Mouse (Mus musculus): Measurements from ENCODE around the gene Clstn3. TPM values are rescaled to one million over a fixed set of nuclear protein-coding genes. Genes with fewer than 3 reads are reported as not detected.

Clstn3 gene
- polyA plus RNA-seq, 1 experiment from 2014 or later = 10.9 TPM

- no peak for ATAC-seq (ENCODE audit: insufficient number of reproducible peaks, insufficient read depth, low FRiP score, low TSS enrichment, low read depth)
- H3K9ac ChIP-seq (replicated peaks) = no peak overlapping the region
- no peak overlapping the region for H3K4me2 ChIP-seq
- WGBS = 85% methylated on average over 2 of the region's 2 CpGs
- no peaks in the 10 kb centered on the region for H3K27me3 ChIP-seq
- H3K4me1 ChIP-seq (replicated peaks) = no peaks in the 10 kb centered on the region
- H3K4me3 ChIP-seq (replicated peaks) = no peak overlapping the region
- H3K9me3 ChIP-seq = no peaks in the 10 kb centered on the region
- no peak overlapping the region for H3K27ac ChIP-seq
- H3K36me3 ChIP-seq = no peaks in the 10 kb centered on the region
Measured at GRCm38 (mm10) chr6:124447356-124447755, 17.2 kb downstream of the Clstn3 start.

- 97% methylated on average over 9 of the region's 9 CpGs for WGBS
- ATAC-seq (ENCODE audit: insufficient number of reproducible peaks, insufficient read depth, low FRiP score, low TSS enrichment, low read depth) = no peak
- H3K4me3 ChIP-seq (replicated peaks) = no peak overlapping the region
- no peak overlapping the region for H3K9ac ChIP-seq (replicated peaks)
- H3K27ac ChIP-seq = no peak overlapping the region
- H3K4me2 ChIP-seq = no peak overlapping the region
- no peaks in the 10 kb centered on the region for H3K9me3 ChIP-seq
- no peaks in the 10 kb centered on the region for H3K36me3 ChIP-seq
- H3K27me3 ChIP-seq = no peaks in the 10 kb centered on the region
- H3K4me1 ChIP-seq (replicated peaks) = no peaks in the 10 kb centered on the region
Measured at GRCm38 (mm10) chr6:124446459-124446858, 18.1 kb downstream of the Clstn3 start.

- Histone ChIP-seq H3K27me3 (no peaks in the 10 kb centered on the region), H3K9me3 (no peaks in the 10 kb centered on the region), H3K9ac (replicated peaks) (no peak overlapping the region), H3K36me3 (no peaks in the 10 kb centered on the region), H3K27ac (no peak overlapping the region), H3K4me1 (replicated peaks) (no peaks in the 10 kb centered on the region), H3K4me3 (replicated peaks) (no peak overlapping the region), H3K4me2 (no peak overlapping the region)
- WGBS = 88% methylated on average over 2 of the region's 2 CpGs
- ATAC-seq (ENCODE audit: insufficient number of reproducible peaks, insufficient read depth, low FRiP score, low TSS enrichment, low read depth) = no peak
Measured at GRCm38 (mm10) chr6:124446024-124446423, 18.6 kb downstream of the Clstn3 start.

GRCm38 (mm10) chr6:124443338-124443737 is 21.3 kb downstream of the Clstn3 start:
- no peak for ATAC-seq (ENCODE audit: insufficient number of reproducible peaks, insufficient read depth, low FRiP score, low TSS enrichment, low read depth)
- WGBS = 89% methylated on average over 2 of the region's 2 CpGs
- Histone ChIP-seq H3K36me3 (no peaks in the 10 kb centered on the region), H3K27me3 (no peaks in the 10 kb centered on the region), H3K9me3 (no peaks in the 10 kb centered on the region), H3K9ac (replicated peaks) (no peak overlapping the region), H3K4me3 (replicated peaks) (no peak overlapping the region), H3K4me1 (replicated peaks) (no peaks in the 10 kb centered on the region), H3K4me2 (no peak overlapping the region), H3K27ac (no peak overlapping the region)

DNA sequence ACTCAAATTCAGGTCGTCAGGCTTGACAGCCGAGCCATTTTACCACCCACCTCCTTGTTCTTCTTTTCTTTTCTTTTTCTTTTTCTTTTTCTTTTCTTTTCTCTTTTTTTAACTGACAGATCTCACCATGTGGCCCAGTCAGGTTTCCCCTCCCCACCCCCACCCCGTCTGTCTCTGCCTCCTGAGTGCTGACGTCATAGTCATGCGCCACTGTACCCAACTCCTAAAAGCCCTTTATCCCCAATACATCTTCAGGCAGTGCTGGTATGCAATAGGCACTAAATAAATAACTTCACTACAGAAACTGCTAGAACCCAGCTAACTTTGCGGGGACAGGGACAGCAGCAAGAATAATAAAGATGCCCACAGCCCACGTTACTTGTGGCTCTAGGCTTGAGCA is 28.3 kb downstream of the Clstn3 start:
- H3K4me1 ChIP-seq (replicated peaks) = no peaks in the 10 kb centered on the region
- H3K4me3 ChIP-seq (replicated peaks) = no peak overlapping the region
- H3K27me3 ChIP-seq = no peaks in the 10 kb centered on the region
- H3K9ac ChIP-seq (replicated peaks) = no peak overlapping the region
- H3K4me2 ChIP-seq = no peak overlapping the region
- H3K9me3 ChIP-seq = no peaks in the 10 kb centered on the region
- H3K36me3 ChIP-seq = no peaks in the 10 kb centered on the region
- no peak for ATAC-seq (ENCODE audit: insufficient number of reproducible peaks, insufficient read depth, low FRiP score, low TSS enrichment, low read depth)
- H3K27ac ChIP-seq = no peak overlapping the region
- WGBS = 82% methylated on average over 7 of the region's 7 CpGs

DNA sequence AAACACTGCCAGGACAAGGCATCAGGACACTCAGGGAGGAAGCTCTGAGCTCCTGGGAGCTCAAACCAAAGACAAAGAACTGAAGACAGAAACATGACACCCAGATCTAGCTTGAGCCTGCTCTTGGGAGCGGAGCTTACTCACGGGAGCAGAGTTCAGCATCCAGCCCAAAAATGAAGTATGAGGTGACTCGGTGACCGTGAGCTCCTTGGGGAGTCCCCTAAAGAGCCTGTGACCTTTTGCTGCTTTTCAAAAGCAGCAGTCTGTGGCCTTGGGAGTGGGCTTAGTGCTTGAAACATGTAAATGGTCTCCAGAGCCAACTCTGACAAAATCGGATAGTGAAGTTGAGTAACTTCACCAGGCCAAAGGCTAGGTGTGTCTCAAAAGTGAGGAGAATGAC is 29.4 kb downstream of the Clstn3 start:
- Histone ChIP-seq H3K9ac (replicated peaks) (no peak overlapping the region), H3K27ac (no peak overlapping the region), H3K4me2 (no peak overlapping the region), H3K4me3 (replicated peaks) (no peak overlapping the region), H3K9me3 (no peaks in the 10 kb centered on the region), H3K4me1 (replicated peaks) (no peaks in the 10 kb centered on the region), H3K27me3 (no peaks in the 10 kb centered on the region), H3K36me3 (no peaks in the 10 kb centered on the region)
- no peak for ATAC-seq (ENCODE audit: insufficient number of reproducible peaks, insufficient read depth, low FRiP score, low TSS enrichment, low read depth)
- WGBS = 79% methylated on average over 5 of the region's 5 CpGs

DNA sequence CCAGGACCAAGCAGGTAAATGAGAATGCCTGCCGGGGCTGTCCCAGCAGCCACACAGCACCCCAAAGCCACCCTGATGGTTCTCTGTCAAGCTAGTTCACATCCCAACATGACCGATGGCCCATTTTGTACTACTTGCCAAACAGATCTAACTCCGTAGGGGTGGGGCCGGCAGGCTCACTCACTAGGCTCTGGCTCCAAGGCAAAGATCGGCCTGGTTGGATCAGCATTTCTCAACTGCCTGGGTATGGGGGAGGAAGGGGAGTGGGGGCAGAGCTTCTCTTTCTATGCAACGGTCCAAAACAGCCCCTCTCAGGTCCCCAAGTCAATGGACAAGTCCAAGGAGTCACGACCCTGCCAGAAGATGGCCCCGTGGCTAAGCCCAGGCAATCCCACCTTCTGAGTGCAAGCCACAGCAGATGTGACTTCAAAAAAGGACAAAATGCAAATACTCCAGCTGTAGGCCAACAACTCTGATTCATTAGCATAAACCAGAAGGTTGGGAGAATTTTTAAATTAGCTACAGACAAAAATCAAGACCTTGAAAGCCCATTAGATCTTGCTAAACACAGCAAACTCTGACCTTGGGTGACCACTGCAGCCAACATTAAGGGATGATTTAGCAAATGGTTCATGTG is 30.8 kb downstream of the Clstn3 start:
- 90% methylated on average over 8 of the region's 8 CpGs for WGBS
- Histone ChIP-seq H3K27me3 (no peaks in the 10 kb centered on the region), H3K27ac (no peak overlapping the region), H3K9ac (replicated peaks) (no peak overlapping the region), H3K4me1 (replicated peaks) (no peaks in the 10 kb centered on the region), H3K4me2 (no peak overlapping the region), H3K36me3 (no peaks in the 10 kb centered on the region), H3K9me3 (no peaks in the 10 kb centered on the region), H3K4me3 (replicated peaks) (no peak overlapping the region)
- no peak for ATAC-seq (ENCODE audit: insufficient number of reproducible peaks, insufficient read depth, low FRiP score, low TSS enrichment, low read depth)

GRCm38 (mm10) chr6:124430784-124431495 is 33.7 kb downstream of the Clstn3 start:
- H3K9ac ChIP-seq (replicated peaks) = no peak overlapping the region
- no peak overlapping the region for H3K27ac ChIP-seq
- H3K36me3 ChIP-seq = no peaks in the 10 kb centered on the region
- 58% methylated on average over 8 of the region's 8 CpGs for WGBS
- H3K4me2 ChIP-seq = no peak overlapping the region
- no peaks in the 10 kb centered on the region for H3K4me1 ChIP-seq (replicated peaks)
- no peak for ATAC-seq (ENCODE audit: insufficient number of reproducible peaks, insufficient read depth, low FRiP score, low TSS enrichment, low read depth)
- H3K9me3 ChIP-seq = no peaks in the 10 kb centered on the region
- no peak overlapping the region for H3K4me3 ChIP-seq (replicated peaks)
- no peaks in the 10 kb centered on the region for H3K27me3 ChIP-seq

- no peak overlapping the region for H3K4me2 ChIP-seq
- no peaks in the 10 kb centered on the region for H3K36me3 ChIP-seq
- H3K9me3 ChIP-seq = no peaks in the 10 kb centered on the region
- no peaks in the 10 kb centered on the region for H3K27me3 ChIP-seq
- no peak overlapping the region for H3K9ac ChIP-seq (replicated peaks)
- no peak overlapping the region for H3K27ac ChIP-seq
- ATAC-seq (ENCODE audit: insufficient number of reproducible peaks, insufficient read depth, low FRiP score, low TSS enrichment, low read depth) = no peak
- no peak overlapping the region for H3K4me3 ChIP-seq (replicated peaks)
- 74% methylated on average over 3 of the region's 3 CpGs for WGBS
- H3K4me1 ChIP-seq (replicated peaks) = no peaks in the 10 kb centered on the region
Measured at GRCm38 (mm10) chr6:124430379-124430778, 34.2 kb downstream of the Clstn3 start.

GRCm38 (mm10) chr6:124427791-124428576 is 36.6 kb downstream of the Clstn3 start:
- Histone ChIP-seq H3K27ac (no peak overlapping the region), H3K4me2 (no peak overlapping the region), H3K4me3 (replicated peaks) (no peak overlapping the region), H3K4me1 (replicated peaks) (no peaks in the 10 kb centered on the region), H3K27me3 (no peaks in the 10 kb centered on the region), H3K36me3 (no peaks in the 10 kb centered on the region), H3K9me3 (no peaks in the 10 kb centered on the region), H3K9ac (replicated peaks) (no peak overlapping the region)
- no peak for ATAC-seq (ENCODE audit: insufficient number of reproducible peaks, insufficient read depth, low FRiP score, low TSS enrichment, low read depth)
- 66% methylated on average over 5 of the region's 6 CpGs for WGBS

DNA sequence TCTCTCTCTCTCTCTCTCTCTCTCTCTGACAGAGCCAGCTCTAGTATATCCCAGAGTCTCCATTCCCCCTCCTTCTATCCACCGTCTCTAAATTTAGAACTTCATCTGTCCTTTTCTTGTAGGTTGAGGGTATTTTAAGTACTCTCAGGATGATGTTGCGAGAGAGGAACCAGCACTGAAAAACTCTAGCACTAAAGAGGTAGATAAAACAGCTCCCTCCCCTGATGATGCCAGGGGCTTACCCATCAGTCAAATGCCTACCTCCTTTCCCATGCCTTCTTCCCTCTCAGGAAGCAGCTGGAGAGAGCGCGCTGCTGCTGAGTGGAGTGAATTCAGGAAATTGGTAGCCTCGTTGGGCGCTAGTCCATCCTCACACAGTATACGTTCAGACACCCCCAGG is 37.3 kb downstream of the Clstn3 start:
- Histone ChIP-seq H3K9me3 (no peaks in the 10 kb centered on the region), H3K27ac (no peak overlapping the region), H3K36me3 (no peaks in the 10 kb centered on the region), H3K4me1 (replicated peaks) (no peaks in the 10 kb centered on the region), H3K4me2 (no peak overlapping the region), H3K9ac (replicated peaks) (no peak overlapping the region), H3K27me3 (no peaks in the 10 kb centered on the region), H3K4me3 (replicated peaks) (no peak overlapping the region)
- WGBS = 88% methylated on average over 7 of the region's 7 CpGs
- ATAC-seq (ENCODE audit: insufficient number of reproducible peaks, insufficient read depth, low FRiP score, low TSS enrichment, low read depth) = no peak
